Mouse (Mus musculus) CH12.LX (cell line): ENCODE measurements around the gene Ttc33.

Source experiments
- BHLHE40 ChIP-seq: IDR thresholded peaks from 2 replicates; pipeline ENCODE4 v1.6.1; 2011; ENCODE audit warnings: mild to moderate bottlenecking, low read depth, low read length, improper control_type of control experiment
- CHD2 ChIP-seq: IDR thresholded peaks from 2 replicates; pipeline ENCODE4 v1.6.1; 2011; ENCODE audit warnings: low read length, improper control_type of control experiment
- CTCF ChIP-seq, 2 experiments: IDR thresholded peaks in 1 of 2; conservative IDR thresholded peaks in 1 of 2; 2 replicates each; pipeline ENCODE4 v1.5.1; 2011 to 2012; ENCODE audit warnings: low read depth in 2 of 2, low read length in 2 of 2, improper control_type of control experiment in 1 of 2, inconsistent platforms in 1 of 2, mild to moderate bottlenecking in 1 of 2, moderate library complexity in 1 of 2
- E2F4 ChIP-seq: IDR thresholded peaks from 2 replicates; pipeline ENCODE4 v1.6.1; 2011; ENCODE audit warnings: low read depth, low read length, improper control_type of control experiment; ENCODE audit not compliant: insufficient replicate concordance
- EP300 ChIP-seq: IDR thresholded peaks from 2 replicates; pipeline ENCODE4 v1.6.1; 2011; ENCODE audit warnings: low read length, improper control_type of control experiment
- ETS1 ChIP-seq: conservative IDR thresholded peaks from 2 replicates; pipeline ENCODE4 v1.6.1; 2012; ENCODE audit warnings: low read depth, mild to moderate bottlenecking, inconsistent platforms, low read length, improper control_type of control experiment, moderate library complexity
- MAZ ChIP-seq: IDR thresholded peaks from 2 replicates; pipeline ENCODE4 v1.6.1; 2012; ENCODE audit warnings: low read depth, mild to moderate bottlenecking, inconsistent platforms, low read length, improper control_type of control experiment, moderate library complexity
- NRF1 ChIP-seq: IDR thresholded peaks from 2 replicates; pipeline ENCODE4 v1.6.1; 2014; ENCODE audit warnings: low read depth, mild to moderate bottlenecking, inconsistent platforms, low read length, improper control_type of control experiment, moderate library complexity
- POLR2A ChIP-seq: IDR thresholded peaks from 2 replicates; pipeline ENCODE4 v1.6.1; 2011; ENCODE audit warnings: low read depth, mild to moderate bottlenecking, improper control_type of control experiment, low read length
- POLR2AphosphoS2 ChIP-seq: IDR thresholded peaks from 2 replicates; pipeline ENCODE4 v1.6.1; 2011; ENCODE audit warnings: low read depth, low read length, improper control_type of control experiment
- RAD21 ChIP-seq: IDR thresholded peaks from 2 replicates; pipeline ENCODE4 v1.6.1; 2011; ENCODE audit warnings: low read depth, mild to moderate bottlenecking, low read length, improper control_type of control experiment, moderate library complexity
- ZNF384 ChIP-seq: IDR thresholded peaks from 2 replicates; pipeline ENCODE4 v1.6.1; 2012; ENCODE audit warnings: low read depth, low read length, improper control_type of control experiment, inconsistent platforms

- TF ChIP-seq CTCF (conservative IDR thresholded peaks at IDR 0.05 in 1 of 2, IDR thresholded peaks at IDR 0.05 in 1 of 2; ENCODE audit: low read depth in 2 of 2, low read length in 2 of 2): no peak
- TF ChIP-seq NRF1: no peak
- TF ChIP-seq RAD21: no peak
- TF ChIP-seq POLR2A: no peak
- no peak for TF ChIP-seq MAZ
- TF ChIP-seq ZNF384: no peak
- no peak for TF ChIP-seq E2F4
- no peak for TF ChIP-seq BHLHE40
- no peak for TF ChIP-seq ETS1
- TF ChIP-seq POLR2AphosphoS2: no peak
- no peak for TF ChIP-seq CHD2
- TF ChIP-seq EP300: no peak
Measured at GRCm38 (mm10) chr15:5154621-5155020, 30.7 kb upstream of the Ttc33 start.
